Mouse (Mus musculus): ENCODE results near the gene Gm5431.

The Gm5431 gene

GRCm38 (mm10) chr11:48838879-48839680, 62.9 kb downstream of the Gm5431 start:
- DNase-seq (ENCODE audit: low spot score in 2 of 2), result no peak

DNA sequence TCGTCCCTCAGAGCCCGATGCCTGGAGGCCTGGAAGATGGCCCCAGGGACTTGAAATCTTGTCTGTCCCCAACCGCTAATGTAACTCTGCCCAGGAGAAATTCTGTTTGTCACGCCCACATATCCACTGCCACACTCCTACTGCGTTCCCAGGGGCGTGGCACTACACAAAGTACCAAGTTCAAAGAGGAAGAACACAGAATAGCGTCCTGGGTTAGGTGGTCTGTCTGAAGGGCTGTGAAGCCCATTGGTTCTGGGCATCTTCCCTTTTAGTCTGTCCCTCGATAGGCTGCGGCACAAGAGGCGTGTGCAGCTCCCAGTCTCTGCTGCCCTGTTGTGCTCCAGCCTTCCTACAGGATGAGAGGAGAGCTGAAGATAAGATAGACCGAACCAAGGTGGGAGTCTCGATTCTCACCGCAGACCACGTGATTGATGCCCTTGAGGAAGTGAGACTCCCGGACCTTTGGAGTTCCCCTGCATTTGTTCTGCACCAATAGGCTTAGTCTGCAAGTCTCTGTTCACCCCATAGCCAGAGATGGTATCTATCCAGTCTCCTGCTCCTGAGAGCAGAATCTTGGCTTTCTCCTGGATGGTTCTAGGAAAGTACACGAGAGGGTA, 63.7 kb downstream of the Gm5431 start:
- DNase-seq (ENCODE audit: low spot score in 2 of 2), result no peak

Data from thymus, postnatal 10 days (tissue).